Mouse (Mus musculus): ENCODE data around the gene Gm2007.
"Not testable (repeated sequence)": the region's sequence is repeated elsewhere in the genome, so short reads cannot be mapped to it uniquely, and the experiment has no call there.

Gm2007 gene

GRCm38 (mm10) chr2:175741237-175741636, at the start of gene Gm2007:
Gene Gm2007, plus strand, starts transcription at chr2:175741537.
- CTCF ChIA-PET, POLR2A ChIA-PET: not testable (repeated sequence)

GRCm38 (mm10) chr2:175703546-175703945, 37.8 kb upstream of the Gm2007 start, which contains the start of gene Zfp969:
Gene Zfp969, minus strand, starts transcription at chr2:175703646.
- CTCF ChIA-PET, POLR2A ChIA-PET: not testable (repeated sequence)

- POLR2A ChIA-PET, CTCF ChIA-PET: not testable (repeated sequence)
These were observed 59.7 kb downstream of the Gm2007 start, which contains the start of gene Gm14288 for GRCm38 (mm10) chr2:175800993-175801392. Gene Gm14288, minus strand, starts transcription at chr2:175801093.
